Mouse (Mus musculus): Measurements from ENCODE around the gene Dzip1.

- no peak for TF ChIP-seq POLR2A (IDR thresholded peaks at IDR 0.05; ENCODE audit: borderline replicate concordance, extremely low read depth, insufficient read depth, insufficient read length, poor library complexity, severe bottlenecking)
- peak; percentile 67; the same call in 1 of the 2 replicates for TF ChIP-seq CTCF (IDR thresholded peaks at IDR 0.05; ENCODE audit: borderline replicate concordance, extremely low read depth, insufficient read depth, insufficient read length)
Observed at GRCm38 (mm10) chr14:118910332-118911222, 14.7 kb downstream of the Dzip1 start.

All from brain, embryonic 14.5 days (tissue).